Mouse (Mus musculus) ES-Bruce4 (cell line): ENCODE results near the gene Gpr157.

Experiments used
- CTCF ChIP-seq: IDR thresholded peaks from one replicate; pipeline ENCODE4 v1.8.1; 2011; ENCODE audit warnings: low read depth, low read length
- EP300 ChIP-seq: IDR thresholded peaks from 2 replicates; pipeline ENCODE4 v1.6.1; 2011; ENCODE audit warnings: low read depth, low read length; ENCODE audit not compliant: insufficient read depth

DNA sequence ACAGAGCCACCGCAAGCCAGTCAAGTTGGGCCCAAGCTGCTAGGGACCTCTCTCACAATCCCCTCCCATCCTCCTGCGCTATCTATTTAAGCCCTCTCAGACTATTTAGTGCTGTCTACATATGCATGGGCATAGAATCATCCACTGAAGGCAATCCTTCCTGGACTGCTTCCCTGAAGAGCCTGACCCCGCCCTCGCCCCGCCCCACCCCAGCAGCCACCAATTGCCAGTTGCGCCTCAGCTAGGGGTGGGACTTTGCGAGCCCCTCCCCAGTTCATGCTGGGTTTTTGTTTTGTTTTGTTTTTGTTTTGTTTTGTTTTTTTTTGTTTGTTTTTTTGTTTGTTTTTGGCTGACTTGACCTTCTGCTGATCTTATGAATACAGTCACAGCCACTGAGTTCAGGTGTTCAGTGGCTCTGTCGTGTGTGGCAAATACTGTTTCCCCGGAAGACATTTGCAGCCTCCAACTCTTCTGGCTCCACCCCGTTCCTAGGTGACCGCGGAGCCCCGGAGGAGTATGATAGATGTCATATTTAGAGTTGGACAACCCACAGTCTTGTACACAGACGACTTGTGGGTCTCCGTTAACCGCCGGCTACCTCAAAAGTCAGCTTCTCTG, 20.4 kb upstream of the Gpr157 start:
- TF ChIP-seq CTCF (no peak), EP300 (no peak)
